Comparison of ENCODE assay signal across 25 mouse cellular contexts in genomic region chr1:108046857-108047714, GRCm38 (mm10).
DNase-seq lines count a peak whose midpoint lies in the region; ATAC-seq lines count a peak whose summit lies in the region.
"Had no signal": no experiment of that assay in that cellular context is flagged by ENCODE, and none has a peak within 500 bp of the region (broad histone marks: within the 10 kb centered on the region; RNA-seq: fewer than 3 reads in every experiment).

No protein-coding gene starts in this region.

- H3K4me1 ChIP-seq in embryonic facial prominence, embryonic 14.5 days (ENCODE audit: control insufficient read depth, insufficient read depth, low read length): no peaks in the 10 kb centered on the region
- H3K4me1 ChIP-seq in embryonic facial prominence, embryonic 10.5 days: 0 out of 2 replicates have a peak, but pooled peaks cover 3% of the 10 kb centered on the region
- no peaks in the 10 kb centered on the region for H3K4me1 ChIP-seq in heart, embryonic 10.5 days
- H3K4me1 ChIP-seq: heart, embryonic 12.5 days; hindbrain, embryonic 15.5 days; kidney, embryonic 15.5 days; limb, embryonic 12.5 days; liver, embryonic 15.5 days; megakaryocyte, embryonic 14.5 days; midbrain, embryonic 12.5 days; stomach, embryonic 15.5 days had no signal

- H3K36me3 ChIP-seq in embryonic facial prominence, embryonic 14.5 days (ENCODE audit: control insufficient read depth, insufficient read depth, low read length): no peaks in the 10 kb centered on the region
- H3K36me3 ChIP-seq in embryonic facial prominence, embryonic 10.5 days (replicated peaks): no peaks in the 10 kb centered on the region
- H3K36me3 ChIP-seq in heart, embryonic 10.5 days: no peaks in the 10 kb centered on the region
- H3K36me3 ChIP-seq: heart, embryonic 12.5 days; hindbrain, embryonic 15.5 days; kidney, embryonic 15.5 days; limb, embryonic 12.5 days; liver, embryonic 15.5 days; midbrain, embryonic 12.5 days; stomach, embryonic 15.5 days had no signal

- ATAC-seq in embryonic facial prominence, embryonic 14.5 days (ENCODE audit: low read depth): 0 out of 2 replicates have a peak, but pooled peaks have one; percentile 37
- ATAC-seq: Patski had no signal

- DNase-seq in embryonic facial prominence, embryonic 14.5 days (ENCODE audit: low spot score): peak; percentile 19
- no peak for DNase-seq in embryonic facial prominence, embryonic 10.5 days (ENCODE audit: low spot score)
- DNase-seq in heart, adult 8-10 months (ENCODE audit: low spot score): peak; percentile 11
- DNase-seq in heart, embryonic 10.5 days (ENCODE audit: low spot score): no peak
- DNase-seq in lung, postnatal 10 days: peak; percentile 9
- DNase-seq in lung, adult 18-20 months: no peak
- peak; percentile 35 for DNase-seq in retina, embryonic 14.5 days (ENCODE audit: low spot score)
- no peak for DNase-seq in gastrocnemius, postnatal 4 days (ENCODE audit: low spot score in 2 of 2)
- DNase-seq: cerebellum, adult 11-12 months; cerebellum, adult 9-11 months; gastrocnemius, postnatal 10 days; kidney, adult 18-20 months; kidney, postnatal 25 days; right cerebral cortex, postnatal 25 days; thymus, postnatal 14 days had no signal

- H3K4me2 ChIP-seq in embryonic facial prominence, embryonic 14.5 days (ENCODE audit: low read depth, low read length): no peak overlapping the region
- H3K4me2 ChIP-seq: heart, embryonic 12.5 days; hindbrain, embryonic 15.5 days; kidney, embryonic 15.5 days; limb, embryonic 12.5 days; liver, embryonic 15.5 days; midbrain, embryonic 12.5 days; stomach, embryonic 15.5 days had no signal

- 0 out of 2 replicates have a peak overlapping the region, but pooled peaks have one; percentile 33 for H3K27ac ChIP-seq in embryonic facial prominence, embryonic 14.5 days (replicated peaks; ENCODE audit: low read depth, low read length)
- H3K27ac ChIP-seq in embryonic facial prominence, embryonic 10.5 days (replicated peaks): no peak overlapping the region
- H3K27ac ChIP-seq in heart, embryonic 10.5 days: no peak overlapping the region
- H3K27ac ChIP-seq: hindbrain, embryonic 15.5 days; kidney, embryonic 15.5 days; limb, embryonic 12.5 days; liver, embryonic 15.5 days; midbrain, embryonic 12.5 days; stomach, embryonic 15.5 days had no signal

- WGBS in embryonic facial prominence, embryonic 14.5 days: 43% methylated on average over 5 of the region's 5 CpGs
- 55% methylated on average over 5 of the region's 5 CpGs for WGBS in embryonic facial prominence, embryonic 10.5 days
- WGBS in heart, embryonic 10.5 days: 61% methylated on average over 5 of the region's 5 CpGs

- no peaks in the 10 kb centered on the region for H3K27me3 ChIP-seq in embryonic facial prominence, embryonic 14.5 days (replicated peaks; ENCODE audit: control insufficient read depth, insufficient read depth, low read length)
- H3K27me3 ChIP-seq in embryonic facial prominence, embryonic 10.5 days (replicated peaks; ENCODE audit: low read depth, poor library complexity, severe bottlenecking): no peaks in the 10 kb centered on the region
- H3K27me3 ChIP-seq in heart, embryonic 10.5 days (ENCODE audit: insufficient read depth, poor library complexity, severe bottlenecking): no peaks in the 10 kb centered on the region
- H3K27me3 ChIP-seq: CH12.LX; heart, embryonic 12.5 days; hindbrain, embryonic 15.5 days; kidney, embryonic 15.5 days; limb, embryonic 12.5 days; liver, embryonic 15.5 days; megakaryocyte, embryonic 14.5 days; midbrain, embryonic 12.5 days; Patski; stomach, embryonic 15.5 days had no signal

- no peaks in the 10 kb centered on the region for H3K9me3 ChIP-seq in embryonic facial prominence, embryonic 14.5 days (ENCODE audit: control insufficient read depth, low read length)
- peaks cover 6% of the 10 kb centered on the region; the same call in 1 of the 2 replicates for H3K9me3 ChIP-seq in embryonic facial prominence, embryonic 10.5 days
- no peaks in the 10 kb centered on the region for H3K9me3 ChIP-seq in heart, embryonic 10.5 days
- H3K9me3 ChIP-seq: hindbrain, embryonic 15.5 days; kidney, embryonic 15.5 days; limb, embryonic 12.5 days; liver, embryonic 15.5 days; midbrain, embryonic 12.5 days; stomach, embryonic 15.5 days had no signal

- H3K4me3 ChIP-seq in embryonic facial prominence, embryonic 14.5 days (ENCODE audit: low read depth, low read length): no peak overlapping the region
- H3K4me3 ChIP-seq in embryonic facial prominence, embryonic 10.5 days: no peak overlapping the region
- H3K4me3 ChIP-seq in heart, embryonic 10.5 days: no peak overlapping the region
- H3K4me3 ChIP-seq: heart, embryonic 12.5 days; hindbrain, embryonic 15.5 days; kidney, embryonic 15.5 days; limb, embryonic 12.5 days; liver, embryonic 15.5 days; megakaryocyte, embryonic 14.5 days; midbrain, embryonic 12.5 days; stomach, embryonic 15.5 days had no signal

- H3K9ac ChIP-seq in embryonic facial prominence, embryonic 14.5 days (ENCODE audit: low read depth, low read length): no peak overlapping the region
- H3K9ac ChIP-seq: heart, embryonic 12.5 days; hindbrain, embryonic 15.5 days; kidney, embryonic 15.5 days; limb, embryonic 12.5 days; liver, embryonic 15.5 days; midbrain, embryonic 12.5 days; stomach, embryonic 15.5 days had no signal

Comparison
In these comparisons a context has a peak if more than half of its experiments do, and no peak if none do; other contexts are left out.
1. DNase-seq: peak in embryonic facial prominence, embryonic 14.5 days (single experiment), heart, adult 8-10 months (single experiment), lung, postnatal 10 days (single experiment) and retina, embryonic 14.5 days (single experiment); none in embryonic facial prominence, embryonic 10.5 days (single experiment), heart, embryonic 10.5 days (single experiment), lung, adult 18-20 months (0 of 2) and gastrocnemius, postnatal 4 days (0 of 2).